ENCODE assay signal across 28 mouse cellular contexts in genomic region chr19:34718478-34718877, GRCm38 (mm10). TPM values are rescaled to one million over a fixed set of nuclear protein-coding genes. Genes with fewer than 3 reads are reported as not detected.
DNase-seq lines count a peak whose midpoint lies in the region; ATAC-seq and TF ChIP-seq lines count a peak whose summit lies in the region.
"Had no signal": no experiment of that assay in that cellular context is flagged by ENCODE, and none has a peak within 500 bp of the region (broad histone marks: within the 10 kb centered on the region; RNA-seq: fewer than 3 reads in every experiment).

No protein-coding gene starts in this region.

- no peak overlapping the region for H3K4me2 ChIP-seq in kidney, postnatal 0 days (ENCODE audit: low read length)
- no peak overlapping the region for H3K4me2 ChIP-seq in stomach, postnatal 0 days (replicated peaks; ENCODE audit: low read depth)
- no peak overlapping the region for H3K4me2 ChIP-seq in intestine, embryonic 15.5 days (replicated peaks)
- H3K4me2 ChIP-seq: forebrain, embryonic 13.5 days; heart, embryonic 13.5 days; hindbrain, embryonic 14.5 days; limb, embryonic 12.5 days; liver, embryonic 13.5 days; lung, embryonic 14.5 days; midbrain, embryonic 11.5 days; neural tube, embryonic 12.5 days had no signal

- TF ChIP-seq EP300 in stomach, postnatal 0 days (optimal IDR thresholded peaks at IDR 0.05): no peak

- H3K36me3 ChIP-seq in kidney, adult 2 months (ENCODE audit: control insufficient read depth, insufficient read depth, low read length): no peaks in the 10 kb centered on the region
- H3K36me3 ChIP-seq in kidney, postnatal 0 days (ENCODE audit: insufficient read depth, low read length): no peaks in the 10 kb centered on the region
- no peaks in the 10 kb centered on the region for H3K36me3 ChIP-seq in stomach, postnatal 0 days (ENCODE audit: control insufficient read depth, insufficient read depth, low read length)
- H3K36me3 ChIP-seq in intestine, embryonic 15.5 days: no peaks in the 10 kb centered on the region
- H3K36me3 ChIP-seq: heart, embryonic 13.5 days; limb, embryonic 12.5 days; liver, embryonic 13.5 days; neural tube, embryonic 12.5 days had no signal

- H3K27ac ChIP-seq in kidney, adult 2 months (ENCODE audit: insufficient read depth, low read depth, low read length): peak overlapping the region; percentile 88
- 0 out of 2 replicates have a peak overlapping the region, but pooled peaks have one; percentile 26 for H3K27ac ChIP-seq in kidney, postnatal 0 days
- no peak overlapping the region for H3K27ac ChIP-seq in stomach, postnatal 0 days (replicated peaks)
- no peak overlapping the region for H3K27ac ChIP-seq in intestine, embryonic 15.5 days
- H3K27ac ChIP-seq: forebrain, embryonic 13.5 days; heart, adult 2 months; heart, embryonic 13.5 days; hindbrain, embryonic 14.5 days; limb, embryonic 12.5 days; liver, embryonic 13.5 days; neural tube, embryonic 12.5 days had no signal

- TF ChIP-seq CTCF in kidney, adult 2 months (conservative IDR thresholded peaks at IDR 0.05; ENCODE audit: insufficient read depth, insufficient read length, low read depth, low read length): no peak
- no peak for TF ChIP-seq CTCF in kidney, postnatal 0 days (IDR thresholded peaks at IDR 0.05; ENCODE audit: low read depth)
- no peak for TF ChIP-seq CTCF in stomach, postnatal 0 days (IDR thresholded peaks at IDR 0.05; ENCODE audit: low read depth)

- H3K4me1 ChIP-seq in kidney, adult 2 months (ENCODE audit: control insufficient read depth, insufficient read depth, low read length): peaks cover 35% of the 10 kb centered on the region
- H3K4me1 ChIP-seq in kidney, postnatal 0 days (replicated peaks; ENCODE audit: insufficient read depth, low read length): peaks cover 6% of the 10 kb centered on the region; the same call in 1 of the 2 replicates
- no peaks in the 10 kb centered on the region for H3K4me1 ChIP-seq in stomach, postnatal 0 days (replicated peaks; ENCODE audit: control insufficient read depth, insufficient read depth)
- no peaks in the 10 kb centered on the region for H3K4me1 ChIP-seq in intestine, embryonic 15.5 days (replicated peaks)
- H3K4me1 ChIP-seq: forebrain, embryonic 13.5 days; liver, embryonic 13.5 days; neural tube, embryonic 12.5 days had no signal

- intact Hi-C loops in gastrocnemius, postnatal 36 days (cut with DNase I): no loop called here

- peak; percentile 59 for DNase-seq in kidney, adult 11 months
- no peak for DNase-seq in kidney, postnatal 4 days
- DNase-seq in Muller cell, postnatal 12 days (ENCODE audit: inconsistent ontology term): peak; percentile 67
- peak; percentile 88 for DNase-seq in kidney, adult 2 months
- DNase-seq in kidney, postnatal 0 days (ENCODE audit: low spot score): no peak
- DNase-seq in stomach, postnatal 0 days (ENCODE audit: low spot score): no peak
- no peak for DNase-seq in gastrocnemius, postnatal 36 days
- DNase-seq: adrenal gland, adult 8-10 months; cerebellum, adult 8-10 months; cerebellum, postnatal 36 days; gastrocnemius, postnatal 25 days; heart, adult 2 months; heart, postnatal 10 days; layer of hippocampus, adult 9-11 months; liver, embryonic 13.5 days; lung, embryonic 14.5 days; right cerebral cortex, postnatal 4 days; thymus, postnatal 4 days had no signal

- no peaks in the 10 kb centered on the region for H3K9me3 ChIP-seq in kidney, postnatal 0 days (replicated peaks; ENCODE audit: low read length)
- no peaks in the 10 kb centered on the region for H3K9me3 ChIP-seq in stomach, postnatal 0 days (ENCODE audit: control insufficient read depth, low read length)
- H3K9me3 ChIP-seq in intestine, embryonic 15.5 days: no peaks in the 10 kb centered on the region
- H3K9me3 ChIP-seq: forebrain, embryonic 13.5 days; heart, embryonic 13.5 days; limb, embryonic 12.5 days; liver, embryonic 13.5 days; neural tube, embryonic 12.5 days had no signal

- H3K27me3 ChIP-seq in kidney, adult 2 months (replicated peaks; ENCODE audit: control insufficient read depth, insufficient read depth, low read length): no peaks in the 10 kb centered on the region
- H3K27me3 ChIP-seq in kidney, postnatal 0 days (ENCODE audit: insufficient read depth, low read length): no peaks in the 10 kb centered on the region
- no peaks in the 10 kb centered on the region for H3K27me3 ChIP-seq in stomach, postnatal 0 days (ENCODE audit: control insufficient read depth, insufficient read depth, low read length)
- H3K27me3 ChIP-seq in intestine, embryonic 15.5 days (replicated peaks): no peaks in the 10 kb centered on the region
- H3K27me3 ChIP-seq: forebrain, embryonic 13.5 days; heart, embryonic 13.5 days; limb, embryonic 12.5 days; liver, embryonic 13.5 days; neural tube, embryonic 12.5 days had no signal

- no peak for TF ChIP-seq POLR2A in kidney, adult 2 months (IDR thresholded peaks at IDR 0.05; ENCODE audit: low read depth, low read length)

- peak; percentile 82 for ATAC-seq in kidney, postnatal 0 days (replicated peaks; ENCODE audit: low FRiP score, low read depth)
- no peak for ATAC-seq in stomach, postnatal 0 days (ENCODE audit: low FRiP score, low TSS enrichment)
- ATAC-seq in intestine, embryonic 15.5 days: no peak
- ATAC-seq: forebrain, embryonic 13.5 days; midbrain, embryonic 16.5 days had no signal

- WGBS in kidney, adult 2 months: 26% methylated on average over 2 of the region's 2 CpGs
- 43% methylated on average over 2 of the region's 2 CpGs for WGBS in kidney, postnatal 0 days
- 56% methylated on average over 2 of the region's 2 CpGs for WGBS in stomach, postnatal 0 days
- WGBS in intestine, embryonic 15.5 days: 48% methylated on average over 2 of the region's 2 CpGs

- H3K9ac ChIP-seq in kidney, postnatal 0 days (ENCODE audit: low read depth, low read length): no peak overlapping the region
- no peak overlapping the region for H3K9ac ChIP-seq in stomach, postnatal 0 days (ENCODE audit: low read length)
- H3K9ac ChIP-seq in intestine, embryonic 15.5 days: no peak overlapping the region
- H3K9ac ChIP-seq: forebrain, embryonic 13.5 days; heart, embryonic 13.5 days; hindbrain, embryonic 14.5 days; limb, embryonic 12.5 days; liver, embryonic 13.5 days; lung, embryonic 14.5 days; neural tube, embryonic 12.5 days had no signal

- no peak overlapping the region for H3K4me3 ChIP-seq in kidney, adult 2 months (ENCODE audit: insufficient read depth, low read depth, low read length)
- no peak overlapping the region for H3K4me3 ChIP-seq in kidney, postnatal 0 days (replicated peaks; ENCODE audit: low read depth, low read length)
- H3K4me3 ChIP-seq in stomach, postnatal 0 days (ENCODE audit: low read depth, low read length): no peak overlapping the region
- H3K4me3 ChIP-seq in intestine, embryonic 15.5 days (replicated peaks): no peak overlapping the region
- H3K4me3 ChIP-seq: forebrain, embryonic 13.5 days; heart, adult 2 months; heart, embryonic 13.5 days; limb, embryonic 12.5 days; liver, embryonic 13.5 days; neural tube, embryonic 12.5 days had no signal

RNA-seq across cellular contexts. Expression of gene Slc16a12, which starts 28.6 kb away (rescaled TPM):
- 59.6 and 61.4 TPM in 2 replicates for polyA plus RNA-seq in kidney, adult 2 months (2012; rRNA removed)
- polyA plus RNA-seq in kidney, postnatal 0 days (2015; fragmentation: Nextera tagmentation; extraction: Ambion mirVana): 30.1 and 33.6 TPM in 2 replicates
- polyA plus RNA-seq in stomach, postnatal 0 days (2015; fragmentation: Nextera tagmentation; extraction: Ambion mirVana): 0.63 and 0.74 TPM in 2 replicates
- polyA plus RNA-seq in intestine, embryonic 15.5 days (2015; fragmentation: Nextera tagmentation; extraction: Ambion mirVana): 6.9 and 8.5 TPM in 2 replicates
- 1 to 10 TPM in 1 of 2 experiments, under 1 TPM in 1; 0.67 to 1.1 TPM for total RNA-seq in gastrocnemius, postnatal 36 days (2021)
- total RNA-seq: megakaryocyte progenitor cell, adult 5-6 weeks; MEL had no signal

Comparison
In these comparisons a context has a peak if more than half of its experiments do, and no peak if none do; other contexts are left out.
1. DNase-seq: peak in kidney, adult 11 months (single experiment), Muller cell, postnatal 12 days (single experiment) and kidney, adult 2 months (single experiment); none in kidney, postnatal 4 days (0 of 2), kidney, postnatal 0 days (single experiment), stomach, postnatal 0 days (single experiment) and gastrocnemius, postnatal 36 days (0 of 2).
2. H3K27ac ChIP-seq: peak in kidney, adult 2 months (single experiment) and kidney, postnatal 0 days (single experiment); none in stomach, postnatal 0 days (single experiment) and intestine, embryonic 15.5 days (single experiment).